Mouse (Mus musculus) lung, adult 10 weeks (tissue): ENCODE measurements around the gene Tmem106a. TPM values are rescaled to one million over a fixed set of nuclear protein-coding genes. Genes with fewer than 3 reads are reported as not detected.

Experiments used
- polyA plus RNA-seq: library from polyadenylated mRNA; stranded (reverse); fragments of 350-450 nt; fragmentation: Illumina TruSeq; extraction: RNeasy Lipid Tissue Mini Kit (QIAGEN cat#74804); gene quantifications from one replicate; pipeline ENCODE4 v1.2.3, GENCODE M21; 2014; ENCODE audit warnings: low read depth, low replicate concordance; ENCODE audit not compliant: insufficient read depth

Tmem106a gene
- polyA plus RNA-seq: 12.7 TPM

DNA sequence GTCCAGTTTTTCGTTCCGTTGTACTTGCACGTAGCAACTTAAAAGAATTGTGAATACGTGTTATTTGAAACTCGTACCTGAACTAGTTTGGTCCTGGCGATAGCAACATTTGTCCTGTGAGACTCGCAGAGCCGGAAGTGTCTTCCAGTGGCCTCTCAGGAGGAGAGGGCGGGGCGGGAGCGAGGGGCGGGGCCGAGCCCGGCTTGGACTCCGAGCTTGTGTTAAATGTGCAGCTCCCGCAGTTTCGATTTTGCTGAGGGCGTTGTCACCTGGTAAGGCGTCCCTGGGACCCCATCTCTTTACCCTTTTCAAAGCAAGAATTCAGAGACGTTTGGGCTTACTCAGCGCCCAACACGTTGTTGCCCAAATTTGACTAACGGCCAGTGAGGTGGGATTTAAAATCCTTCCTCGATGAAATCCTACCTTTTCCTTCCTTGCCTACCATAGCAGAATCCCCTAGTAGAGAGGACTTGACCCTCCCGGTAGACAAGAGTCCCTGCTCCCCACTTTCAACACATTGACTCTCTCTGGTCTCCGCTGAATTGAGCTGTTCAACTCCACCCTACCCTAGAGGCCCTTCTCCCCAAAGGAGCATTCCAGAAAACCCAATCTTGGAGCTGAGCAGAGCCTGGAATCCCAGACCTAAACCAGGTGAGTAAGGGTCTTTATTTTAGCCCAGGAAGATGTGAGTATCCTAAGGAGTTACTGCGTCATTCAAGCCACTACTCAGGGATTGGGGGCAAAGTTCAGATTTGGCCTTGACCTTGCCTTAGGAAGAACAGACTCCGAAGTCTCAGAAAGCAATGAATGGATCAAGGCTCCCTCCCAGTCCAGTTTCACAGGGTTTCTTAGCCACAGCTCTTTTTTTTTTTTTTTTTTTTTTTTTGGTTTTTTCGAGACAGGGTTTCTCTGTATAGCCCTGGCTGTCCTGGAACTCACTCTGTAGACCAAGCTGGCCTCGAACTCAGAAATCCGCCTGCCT, at the start of gene Tmem106a:
Gene Tmem106a, plus strand, starts transcription at position 189 of the 982 bp plus-strand sequence.

DNA sequence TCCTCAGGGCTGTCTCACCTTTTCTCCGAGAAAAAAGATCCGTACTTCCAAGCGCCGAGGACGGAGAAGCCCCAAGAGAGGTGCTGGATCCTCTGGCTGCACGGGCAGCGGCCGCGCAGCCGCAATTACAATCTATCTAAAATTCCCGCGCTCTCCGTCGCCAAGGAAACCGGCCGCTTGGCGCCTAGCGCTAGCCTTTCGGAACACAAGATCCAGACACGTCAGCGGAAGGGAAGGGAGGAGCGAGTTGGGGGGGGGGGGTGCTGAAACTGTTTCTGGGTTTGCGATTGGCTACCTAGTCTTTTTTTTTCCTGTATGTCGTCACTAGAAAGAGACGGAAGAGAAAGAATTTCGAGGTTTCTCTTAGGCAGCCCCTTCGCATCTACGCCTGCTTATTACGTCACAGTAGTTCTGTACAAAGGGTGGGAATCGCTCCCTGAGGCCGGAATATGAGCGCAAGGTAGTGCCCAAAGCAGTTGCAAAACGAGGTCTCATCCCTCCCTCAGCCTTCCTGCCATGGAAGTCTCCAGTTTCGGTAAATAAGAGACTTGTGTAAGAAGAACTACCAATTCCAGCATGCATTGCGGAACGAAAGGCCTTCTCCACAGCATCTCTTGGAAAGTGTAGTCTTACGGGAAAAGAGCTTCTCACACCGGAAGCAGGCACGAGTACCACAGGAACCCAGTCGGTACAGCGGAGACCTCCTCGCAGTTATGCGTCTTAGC, 30.1 kb upstream of the Tmem106a start, which contains the start of the genes Brca1 and Nbr1:
Gene Brca1, minus strand, starts transcription at position 205 of the 725 bp plus-strand sequence.
Gene Nbr1, plus strand, starts transcription at position 399 of the 725 bp plus-strand sequence.

DNA sequence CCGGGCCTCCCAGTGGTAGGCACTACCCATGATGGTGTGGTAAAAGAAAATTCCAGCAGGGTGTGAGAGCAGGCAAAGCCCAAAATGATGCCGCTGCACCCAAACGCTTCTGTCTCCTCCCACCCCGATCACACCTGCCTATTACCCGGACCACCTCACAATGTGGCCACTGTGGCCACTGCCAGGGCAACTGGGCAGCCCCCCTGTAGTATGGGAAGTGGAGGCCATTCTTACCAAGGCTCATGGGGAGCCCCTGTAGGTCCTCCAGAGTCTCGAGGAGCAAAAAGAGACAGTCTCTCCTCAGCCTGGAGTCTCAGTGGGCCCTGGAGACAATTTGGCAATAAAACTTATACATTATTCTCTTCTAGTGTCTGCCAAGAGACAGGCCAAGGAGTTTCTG, 17.1 kb downstream of the Tmem106a start, which contains the start of gene Gm11634:
Gene Gm11634, minus strand, starts transcription at position 101 of the 400 bp plus-strand sequence.

DNA sequence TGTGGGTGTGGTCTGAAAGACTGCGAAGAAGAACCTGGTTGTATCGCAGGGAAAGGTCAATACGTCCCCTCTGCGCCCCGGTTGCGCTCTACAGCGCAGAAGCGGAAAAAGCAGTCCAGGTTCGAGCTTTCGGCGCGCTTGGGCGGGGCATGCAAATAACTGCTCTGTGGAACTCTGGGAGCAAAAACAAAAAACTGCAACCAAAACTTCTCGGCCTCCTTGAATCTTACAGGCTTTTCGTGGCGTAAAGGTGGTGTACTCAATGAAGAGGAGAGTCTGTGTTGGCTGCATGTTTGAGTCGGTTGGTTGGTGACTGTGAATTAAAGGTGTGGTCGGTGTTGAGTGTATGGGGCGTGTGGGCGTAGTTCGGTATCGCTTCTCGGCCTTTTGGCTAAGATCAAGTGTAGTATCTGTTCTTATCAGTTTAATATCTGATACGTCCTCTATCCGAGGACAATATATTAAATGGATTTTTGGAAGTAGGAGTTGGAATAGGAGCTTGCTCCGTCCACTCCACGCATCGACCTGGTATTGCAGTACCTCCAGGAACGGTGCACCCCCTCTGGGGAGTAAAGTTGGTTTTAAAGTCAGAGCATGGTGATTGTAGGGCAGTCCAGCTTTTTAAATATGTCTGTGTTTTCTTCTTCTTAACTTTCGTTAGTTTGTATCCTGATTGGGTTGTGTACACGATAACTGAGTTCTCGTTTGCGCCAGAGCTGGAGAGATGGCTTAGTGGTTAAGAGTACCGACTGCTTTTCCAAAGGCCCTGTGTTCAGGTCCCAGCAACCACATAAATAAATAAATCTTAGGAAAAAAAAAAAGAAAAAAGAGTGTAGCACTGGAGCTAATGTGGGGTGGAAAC, 45.2 kb downstream of the Tmem106a start, which contains the start of gene Rdm1:
Gene Rdm1, plus strand, starts transcription at position 201 of the 862 bp plus-strand sequence.

Other genes starting within 250 kb of the Tmem106a start
- not detected for gene G6pc, start 214.7 kb upstream of the Tmem106a start, polyA plus RNA-seq
- 26.8 TPM for gene Aarsd1, start 164.6 kb upstream of the Tmem106a start, polyA plus RNA-seq
- gene Gm27029, start 157.4 kb upstream of the Tmem106a start, polyA plus RNA-seq: 2.7 TPM
- gene Rundc1, start 157.2 kb upstream of the Tmem106a start, polyA plus RNA-seq: 10.9 TPM
- gene Ptges3l, start 156.9 kb upstream of the Tmem106a start, polyA plus RNA-seq: 5.4 TPM
- 823 TPM for gene Rpl27, start 139.9 kb upstream of the Tmem106a start, polyA plus RNA-seq
- 80.7 TPM for gene Ifi35, start 133.8 kb upstream of the Tmem106a start, polyA plus RNA-seq
- gene Rnd2, start 117.2 kb upstream of the Tmem106a start, polyA plus RNA-seq: 19.0 TPM
- 86.7 TPM for gene Vat1, start 116.0 kb upstream of the Tmem106a start, polyA plus RNA-seq
- 0.28 TPM for gene Brca1, start 30.3 kb upstream of the Tmem106a start, polyA plus RNA-seq
- gene Nbr1, start 30.1 kb upstream of the Tmem106a start, polyA plus RNA-seq: 33.6 TPM
- not detected for gene Gm11634, start 17.0 kb downstream of the Tmem106a start, polyA plus RNA-seq
- gene Rdm1, start 45.0 kb downstream of the Tmem106a start, polyA plus RNA-seq: 54.6 TPM
- 84.0 TPM for gene Arl4d, start 83.3 kb downstream of the Tmem106a start, polyA plus RNA-seq
- gene Dhx8, start 150.7 kb downstream of the Tmem106a start, polyA plus RNA-seq: 9.0 TPM
- gene Etv4, start 203.1 kb downstream of the Tmem106a start, polyA plus RNA-seq: 0.19 TPM